Mouse (Mus musculus) left cerebral cortex, postnatal 4 days (tissue): Measurements from ENCODE around the gene Bag3. TPM values are rescaled to one million over a fixed set of nuclear protein-coding genes. Genes with fewer than 3 reads are reported as not detected.

Source experiments
- microRNA-seq: library from miRNA; unstranded; fragments of <30 nt; microRNA quantifications from one replicate; pipeline ENCODE4 v1.2.0, GENCODE M21; 2022
- total RNA-seq, 2 experiments: library from RNA; stranded (reverse); gene quantifications; 2 replicates each; pipeline ENCODE4 v1.2.3; 2021

Gene Bag3
- total RNA-seq, 2 experiments from 2014 or later = 3.8 to 4.4 TPM

Small RNAs within 50 kb of the gene (microRNA-seq; reads per million reads assigned to microRNA genes)
- not detected for gene Gm24365

Other genes starting within 250 kb of the Bag3 start
- gene BC017158, start 225.4 kb upstream of the Bag3 start, total RNA-seq = 10 to 100 TPM; 23.4 to 27.8 TPM
- gene Rgs10, start 104.9 kb upstream of the Bag3 start, total RNA-seq = 10 to 100 TPM; 34.3 to 41.2 TPM
- 100 to 1,000 TPM; 112 to 115 TPM for gene Tial1, start 61.9 kb upstream of the Bag3 start, total RNA-seq
- 100 to 1,000 TPM; 275 to 323 TPM for gene Inpp5f, start 87.7 kb downstream of the Bag3 start, total RNA-seq
- 10 to 100 TPM; 45.6 to 51.3 TPM for gene Mcmbp, start 216.9 kb downstream of the Bag3 start, total RNA-seq
- gene Sec23ip, start 221.3 kb downstream of the Bag3 start, total RNA-seq = 10 to 100 TPM; 34.7 to 35.3 TPM